Mouse (Mus musculus): Measurements from ENCODE around the gene Tspear. TPM values are rescaled to one million over a fixed set of nuclear protein-coding genes. Genes with fewer than 3 reads are reported as not detected.
"Not testable (repeated sequence)": the region's sequence is repeated elsewhere in the genome, so short reads cannot be mapped to it uniquely, and the experiment has no call there.

Tspear gene
- total and polyA plus RNA-seq, 3 experiments = 0.17 to 0.94 (median 0.62) TPM

GRCm38 (mm10) chr10:77788621-77789020 is 102.3 kb downstream of the Tspear start:
- DNase-seq = no peak

- DNase-seq = no peak
Measured at GRCm38 (mm10) chr10:77794976-77795375, 108.6 kb downstream of the Tspear start, which contains the start of gene Gm9639. TSS of gene Gm9639 (minus strand) at chr10:77795076.

GRCm38 (mm10) chr10:77797677-77798076 is 111.3 kb downstream of the Tspear start:
- no peak for DNase-seq

GRCm38 (mm10) chr10:77798164-77798920 is 112.0 kb downstream of the Tspear start:
- DNase-seq = not testable (repeated sequence)

- no peak for DNase-seq
Measured at GRCm38 (mm10) chr10:77798921-77799508, 112.6 kb downstream of the Tspear start, which contains the start of gene Gm19668. TSS of gene Gm19668 (minus strand) at chr10:77799133.

- no peak for DNase-seq
Measured at GRCm38 (mm10) chr10:77804095-77804494, 117.7 kb downstream of the Tspear start.

GRCm38 (mm10) chr10:77811743-77812142 is 125.4 kb downstream of the Tspear start, which contains the start of gene Gm9507:
TSS of gene Gm9507 (minus strand) at chr10:77811843.
- DNase-seq = no peak

GRCm38 (mm10) chr10:77814382-77814781 is 128.0 kb downstream of the Tspear start, which contains the start of gene Gm2696:
TSS of gene Gm2696 (plus strand) at chr10:77814682.
- DNase-seq = no peak

GRCm38 (mm10) chr10:77815514-77815913 is 129.1 kb downstream of the Tspear start:
- DNase-seq = no peak

GRCm38 (mm10) chr10:77818523-77818922 is 132.2 kb downstream of the Tspear start:
- no peak for DNase-seq

- no peak for DNase-seq
Measured at GRCm38 (mm10) chr10:77819203-77819602, 132.8 kb downstream of the Tspear start.

- DNase-seq = no peak
Measured at GRCm38 (mm10) chr10:77826951-77827350, 140.6 kb downstream of the Tspear start, which contains the start of gene Krtap10-4. TSS of gene Krtap10-4 (minus strand) at chr10:77827095.

GRCm38 (mm10) chr10:77835647-77836046 is 149.3 kb downstream of the Tspear start, which contains the start of gene Krtap10-10:
TSS of gene Krtap10-10 (plus strand) at chr10:77835947.
- no peak for DNase-seq

GRCm38 (mm10) chr10:77839006-77839405 is 152.6 kb downstream of the Tspear start:
- peak; percentile 52 for DNase-seq

- DNase-seq = no peak
Measured at GRCm38 (mm10) chr10:77846503-77846902, 160.1 kb downstream of the Tspear start, which contains the start of gene Gm36176. TSS of gene Gm36176 (plus strand) at chr10:77846803.

- no peak for DNase-seq
Measured at GRCm38 (mm10) chr10:77846961-77847360, 160.6 kb downstream of the Tspear start.

- no peak for DNase-seq
Measured at GRCm38 (mm10) chr10:77847538-77847937, 161.2 kb downstream of the Tspear start.

GRCm38 (mm10) chr10:77852559-77852958 is 166.2 kb downstream of the Tspear start, which contains the start of gene Gm10318:
TSS of gene Gm10318 (plus strand) at chr10:77852859.
- no peak for DNase-seq

- DNase-seq = no peak
Measured at GRCm38 (mm10) chr10:77861675-77862074, 175.3 kb downstream of the Tspear start, which contains the start of gene Gm3285. TSS of gene Gm3285 (plus strand) at chr10:77861975.

GRCm38 (mm10) chr10:77864067-77864761 is 177.8 kb downstream of the Tspear start:
- DNase-seq = peak; percentile 42

GRCm38 (mm10) chr10:77864762-77865143 is 178.4 kb downstream of the Tspear start:
- no peak for DNase-seq

- DNase-seq = no peak
Measured at GRCm38 (mm10) chr10:77867546-77867945, 181.2 kb downstream of the Tspear start.
